Mouse (Mus musculus) cerebellum, adult 8-10 months (tissue): Measurements from ENCODE around the gene Foxs1.

Source experiments
- DNase-seq: peaks from one replicate; pipeline ENCODE4 v3.0.0; 2022

Gene Foxs1

GRCm38 (mm10) chr2:152902658-152903057 is 30.4 kb downstream of the Foxs1 start:
- no peak for DNase-seq

- DNase-seq = no peak
These were observed 31.7 kb downstream of the Foxs1 start for GRCm38 (mm10) chr2:152901296-152901695.

- no peak for DNase-seq
These were observed 34.0 kb downstream of the Foxs1 start for GRCm38 (mm10) chr2:152899011-152899410.

GRCm38 (mm10) chr2:152896926-152897325 is 36.1 kb downstream of the Foxs1 start:
- no peak for DNase-seq

- no peak for DNase-seq
These were observed 37.2 kb downstream of the Foxs1 start for GRCm38 (mm10) chr2:152895834-152896233.

- DNase-seq = no peak
These were observed 44.2 kb downstream of the Foxs1 start for GRCm38 (mm10) chr2:152888774-152889173.

GRCm38 (mm10) chr2:152887230-152887629 is 45.8 kb downstream of the Foxs1 start:
- no peak for DNase-seq

GRCm38 (mm10) chr2:152884101-152884645 is 48.8 kb downstream of the Foxs1 start:
- no peak for DNase-seq
